ENCODE assay signal across 8 mouse cellular contexts in the genomic region with DNA sequence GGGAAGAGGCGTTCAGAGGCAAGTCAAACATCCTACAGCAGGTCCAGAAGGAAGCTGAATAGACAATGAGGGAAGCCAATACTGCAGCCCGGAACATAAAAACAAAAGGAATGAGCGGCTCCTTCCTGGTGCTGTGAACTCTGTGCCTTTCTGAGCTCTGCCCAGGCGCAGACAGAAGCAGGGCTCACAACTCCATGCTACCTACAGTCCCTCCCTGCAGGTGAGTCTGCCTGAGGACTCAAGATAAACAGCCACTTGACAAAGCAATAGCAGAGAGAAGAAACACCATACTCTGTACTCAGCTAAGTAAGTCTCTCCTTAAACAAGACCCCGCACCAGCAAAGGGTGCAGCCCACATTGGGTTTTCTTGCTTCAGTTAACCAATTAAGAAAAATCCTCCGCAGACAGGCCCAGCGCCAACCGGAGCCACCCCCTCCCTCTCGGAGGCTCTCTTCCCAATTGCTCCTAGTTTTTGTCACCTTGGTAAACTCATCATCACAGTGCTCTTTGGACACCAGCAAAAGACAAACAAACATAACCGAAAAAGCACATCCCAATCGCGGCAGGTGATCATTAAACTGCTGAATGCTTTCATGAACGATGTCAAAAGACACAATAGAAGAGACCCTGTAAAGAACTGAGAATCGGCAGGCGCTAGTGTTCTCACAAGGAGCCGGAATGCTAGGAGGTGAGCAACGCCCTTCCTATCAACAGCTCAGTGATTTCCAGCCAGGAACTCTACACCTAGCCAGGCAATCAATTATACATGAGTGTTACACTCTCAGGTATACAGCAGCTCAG. TPM values are rescaled to one million over a fixed set of nuclear protein-coding genes. Genes with fewer than 3 reads are reported as not detected.
DNase-seq lines count a peak whose midpoint lies in the region; ATAC-seq and TF ChIP-seq lines count a peak whose summit lies in the region.

No protein-coding gene starts in this region.

- no peak for TF ChIP-seq EP300 in heart, postnatal 0 days (IDR thresholded peaks at IDR 0.05; ENCODE audit: low read depth)

- peaks cover under 1% of the 10 kb centered on the region; the same call in 1 of the 2 replicates for H3K36me3 ChIP-seq in heart, embryonic 12.5 days
- no peaks in the 10 kb centered on the region for H3K36me3 ChIP-seq in heart, postnatal 0 days (replicated peaks; ENCODE audit: control insufficient read depth, insufficient read depth, low read length)
- no peaks in the 10 kb centered on the region for H3K36me3 ChIP-seq in midbrain, embryonic 11.5 days (ENCODE audit: control insufficient read depth, insufficient read depth, low read length)

- peak overlapping the region; percentile 59 for H3K9ac ChIP-seq in heart, embryonic 12.5 days
- 0 out of 2 replicates have a peak overlapping the region, but pooled peaks have one; percentile 28 for H3K9ac ChIP-seq in heart, postnatal 0 days (replicated peaks; ENCODE audit: low read depth, low read length)
- H3K9ac ChIP-seq in midbrain, embryonic 11.5 days (ENCODE audit: low read length) = peak overlapping the region; percentile 52

- H3K27ac ChIP-seq in heart, embryonic 12.5 days (ENCODE audit: poor library complexity, severe bottlenecking) = peak overlapping the region; percentile 83
- H3K27ac ChIP-seq in heart, postnatal 0 days (ENCODE audit: low read depth) = peak overlapping the region; percentile 92
- peak overlapping the region; percentile 44; the same call in 1 of the 2 replicates for H3K27ac ChIP-seq in midbrain, embryonic 11.5 days (ENCODE audit: low read depth, low read length)

- DNase-seq in heart, postnatal 14 days = no peak
- peak; percentile 34 for DNase-seq in WW6 (ENCODE audit: low read depth, low spot score)
- no peak for DNase-seq in heart, postnatal 0 days (ENCODE audit: low spot score)
- DNase-seq in midbrain, embryonic 11.5 days (ENCODE audit: low spot score, missing footprints) = peak; percentile 89
- DNase-seq in spleen, postnatal 4 days (ENCODE audit: low spot score in 2 of 2) = no peak

- H3K27me3 ChIP-seq in heart, embryonic 12.5 days (replicated peaks) = no peaks in the 10 kb centered on the region
- no peaks in the 10 kb centered on the region for H3K27me3 ChIP-seq in heart, postnatal 0 days (ENCODE audit: control insufficient read depth, insufficient read depth, low read length)
- H3K27me3 ChIP-seq in midbrain, embryonic 11.5 days (ENCODE audit: control insufficient read depth, insufficient read depth, low read length) = no peaks in the 10 kb centered on the region

- no peak for TF ChIP-seq CTCF in heart, postnatal 0 days (IDR thresholded peaks at IDR 0.05; ENCODE audit: low read depth)

- intact Hi-C loops in heart, postnatal 14 days (cut with DNase I) = loop anchor here (2.0 kb wide), 1 partner anchor 15 kb away; no protein-coding TSS in a partner anchor

- H3K4me3 ChIP-seq in heart, embryonic 12.5 days = peak overlapping the region; percentile 15; the same call in 1 of the 2 replicates
- H3K4me3 ChIP-seq in heart, postnatal 0 days (ENCODE audit: low read depth, low read length) = no peak overlapping the region
- no peak overlapping the region for H3K4me3 ChIP-seq in midbrain, embryonic 11.5 days (ENCODE audit: low read depth, low read length)

- peak overlapping the region; percentile 59 for H3K4me2 ChIP-seq in heart, embryonic 12.5 days
- H3K4me2 ChIP-seq in heart, postnatal 0 days (ENCODE audit: low read depth, low read length) = peak overlapping the region; percentile 24
- peak overlapping the region; percentile 40 for H3K4me2 ChIP-seq in midbrain, embryonic 11.5 days

- peaks cover 87% of the 10 kb centered on the region for H3K4me1 ChIP-seq in heart, embryonic 12.5 days (replicated peaks)
- peaks cover 86% of the 10 kb centered on the region for H3K4me1 ChIP-seq in heart, postnatal 0 days (ENCODE audit: control insufficient read depth, insufficient read depth)
- H3K4me1 ChIP-seq in midbrain, embryonic 11.5 days (ENCODE audit: control insufficient read depth, insufficient read depth, low read length) = peaks cover 25% of the 10 kb centered on the region

- no peak for ATAC-seq in heart, embryonic 12.5 days (ENCODE audit: insufficient number of reproducible peaks, low FRiP score)
- ATAC-seq in heart, postnatal 0 days (ENCODE audit: insufficient read depth, low read depth) = no peak
- ATAC-seq in midbrain, embryonic 11.5 days (ENCODE audit: low FRiP score) = peak; percentile 20; the same call in 1 of the 2 replicates
- ATAC-seq in activated CD4-positive, CD25-positive, alpha-beta regulatory T cell, adult 4 months = no peak
- ATAC-seq in erythroid progenitor cell, adult 5-6 weeks (replicated peaks; ENCODE audit: low FRiP score, poor library complexity, severe bottlenecking) = no peak

- no peaks in the 10 kb centered on the region for H3K9me3 ChIP-seq in heart, embryonic 12.5 days (replicated peaks)
- H3K9me3 ChIP-seq in heart, postnatal 0 days (replicated peaks; ENCODE audit: control insufficient read depth, low read length) = no peaks in the 10 kb centered on the region
- H3K9me3 ChIP-seq in midbrain, embryonic 11.5 days (ENCODE audit: control insufficient read depth, low read length) = no peaks in the 10 kb centered on the region

- 12% methylated on average over 17 of the region's 17 CpGs for WGBS in heart, embryonic 12.5 days
- WGBS in heart, postnatal 0 days = 22% methylated on average over 17 of the region's 17 CpGs
- WGBS in midbrain, embryonic 11.5 days = 4% methylated on average over 17 of the region's 17 CpGs

RNA-seq across cellular contexts. Expression of a gene that starts 45.4 kb away (rescaled TPM):
- polyA plus RNA-seq in heart, embryonic 12.5 days (2016; fragmentation: Nextera tagmentation; extraction: Ambion mirVana) = 45.0 and 49.9 TPM in 2 replicates
- total RNA-seq in heart, postnatal 14 days (2021) = 10 to 100 TPM; 75.1 to 77.5 TPM
- total RNA-seq in heart, postnatal 0 days (2014; rRNA removed; ENCODE audit: low replicate concordance) = 52.0 and 78.8 TPM in 2 replicates
- 29.4 and 31.1 TPM in 2 replicates for polyA plus RNA-seq in heart, postnatal 0 days (2015; fragmentation: Nextera tagmentation; extraction: Ambion mirVana)
- 10.1 and 10.4 TPM in 2 replicates for polyA plus RNA-seq in midbrain, embryonic 11.5 days (2014; fragmentation: Nextera tagmentation; extraction: Ambion mirVana)
- 10 to 100 TPM; 37.6 to 52.4 TPM for polyA plus RNA-seq in activated CD4-positive, CD25-positive, alpha-beta regulatory T cell, adult 4 months (2017; shearing (Covaris generic))
- total RNA-seq in erythroid progenitor cell, adult 5-6 weeks (2015; ENCODE audit: low replicate concordance) = 101 and 157 TPM in 2 replicates
- total RNA-seq in erythroid progenitor cell, adult 5-6 weeks (2017; ENCODE audit: low replicate concordance) = 108 and 137 TPM in 2 replicates

Comparison
In these comparisons a context has a peak if more than half of its experiments do, and no peak if none do; other contexts are left out.
1. DNase-seq: peak in WW6 (single experiment) and midbrain, embryonic 11.5 days (single experiment); none in heart, postnatal 14 days (0 of 2), heart, postnatal 0 days (single experiment) and spleen, postnatal 4 days (0 of 2).
2. Peak in every context shown above with its lines, with median percentiles within 50 percentile points of each other: H3K27ac ChIP-seq, H3K4me2 ChIP-seq and H3K9ac ChIP-seq.